Mouse (Mus musculus) ES-CJ7 (cell line): ENCODE data around the gene Olfr131.

Source experiments
- DNase-seq: peaks from one replicate; pipeline ENCODE4 v3.0.0; 2011; ENCODE audit warnings: low read depth, low spot score

Olfr131 gene

GRCm38 (mm10) chr17:38088593-38088992 lies at the start of gene Olfr131:
Gene Olfr131, minus strand, starts transcription at chr17:38088693.
- no peak for DNase-seq

- no peak for DNase-seq
These were observed 45.9 kb upstream of the Olfr131 start, which contains the start of gene Olfr132 for GRCm38 (mm10) chr17:38134426-38134825. Gene Olfr132, minus strand, starts transcription at chr17:38134526.

GRCm38 (mm10) chr17:38125371-38125770 lies 36.9 kb upstream of the Olfr131 start:
- DNase-seq = peak; percentile 60

- DNase-seq = peak; percentile 45
These were observed 35.7 kb upstream of the Olfr131 start for GRCm38 (mm10) chr17:38124199-38124598.

GRCm38 (mm10) chr17:38082364-38082763 lies 6.1 kb downstream of the Olfr131 start:
- no peak for DNase-seq

GRCm38 (mm10) chr17:38063621-38064020 lies 24.9 kb downstream of the Olfr131 start, which contains the start of gene Olfr130:
Gene Olfr130, plus strand, starts transcription at chr17:38063921.
- no peak for DNase-seq

- DNase-seq = no peak
These were observed 28.5 kb downstream of the Olfr131 start, which contains the start of gene Olfr129 for GRCm38 (mm10) chr17:38059979-38060378. Gene Olfr129, minus strand, starts transcription at chr17:38060079.
